Mouse (Mus musculus) right cerebral cortex, postnatal 36 days (tissue): Measurements from ENCODE around the gene Fam186a.
"Not testable (repeated sequence)": the region's sequence is repeated elsewhere in the genome, so short reads cannot be mapped to it uniquely, and the experiment has no call there.

Experiments
- DNase-seq, 2 experiments: peaks; one replicate each; pipeline ENCODE4 v3.0.0; 2022; ENCODE audit warnings: low spot score in 2 of 2, mixed read lengths in 1 of 2

Gene Fam186a

DNA sequence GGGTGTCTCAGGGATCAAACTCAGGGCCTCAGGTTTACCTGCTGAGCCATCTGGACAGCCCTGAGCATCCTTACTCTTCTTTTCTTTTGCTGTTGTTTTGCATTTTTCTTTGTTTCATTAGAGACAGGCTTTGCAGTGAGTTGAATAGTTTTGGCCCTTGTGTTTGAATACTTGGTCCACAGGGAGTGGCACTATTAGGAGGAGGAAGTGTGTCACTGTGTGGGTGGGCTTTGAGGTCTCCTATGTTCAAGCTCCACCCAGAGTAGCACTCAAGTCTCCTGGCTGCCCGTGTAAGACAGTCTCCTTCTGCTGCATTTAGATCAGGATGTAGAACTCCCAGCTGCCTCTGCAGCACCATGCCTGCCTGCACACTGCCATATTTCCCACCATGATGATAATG is 32.4 kb downstream of the Fam186a start:
- DNase-seq, result no peak

DNA sequence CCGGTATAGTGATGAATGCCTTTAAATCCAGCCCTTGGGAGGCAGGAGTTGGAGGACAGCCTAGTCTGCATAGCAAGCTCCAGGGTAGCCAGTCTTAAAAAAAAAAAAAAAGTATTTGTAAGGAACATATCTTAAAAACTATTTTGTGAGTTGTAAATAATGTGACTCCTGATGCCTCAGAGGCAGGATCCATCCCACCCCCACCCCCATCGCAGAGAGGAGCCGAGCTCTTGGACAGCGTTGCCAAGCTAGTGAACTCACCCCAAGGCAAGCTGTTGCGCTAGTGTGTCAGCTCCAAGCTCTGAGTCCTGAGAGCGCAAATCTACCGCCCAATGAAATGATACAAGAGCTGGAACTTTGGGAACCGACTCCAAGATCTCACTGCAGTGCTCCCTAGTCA is 35.6 kb downstream of the Fam186a start:
- DNase-seq, result no peak

DNA sequence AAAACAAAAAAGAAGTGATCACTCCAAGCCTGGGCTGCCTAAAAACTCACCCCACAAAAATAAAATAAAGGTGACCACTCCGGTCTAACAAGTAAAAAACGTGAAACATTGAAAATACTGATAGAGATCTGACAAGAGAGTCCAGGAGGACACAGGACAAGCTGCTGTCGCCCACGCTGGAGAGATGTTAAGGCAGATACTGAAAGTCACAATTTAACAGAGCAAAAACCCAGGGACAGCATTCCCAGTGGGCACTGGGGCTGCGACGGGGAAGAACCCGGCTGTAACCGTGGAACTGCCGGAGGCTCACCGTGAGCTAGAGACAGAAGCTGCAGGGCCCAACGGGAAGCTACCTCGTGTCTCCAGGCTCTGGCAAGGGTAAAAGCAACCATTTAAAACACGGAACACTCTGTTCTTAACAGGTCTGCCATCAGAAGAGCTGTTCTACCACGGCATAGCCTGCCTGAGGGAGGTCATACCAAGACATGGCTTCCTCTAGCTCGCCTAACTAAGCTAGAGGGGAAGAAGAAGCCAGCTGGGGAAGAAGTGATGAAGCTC is 47.2 kb downstream of the Fam186a start:
- no peak for DNase-seq

DNA sequence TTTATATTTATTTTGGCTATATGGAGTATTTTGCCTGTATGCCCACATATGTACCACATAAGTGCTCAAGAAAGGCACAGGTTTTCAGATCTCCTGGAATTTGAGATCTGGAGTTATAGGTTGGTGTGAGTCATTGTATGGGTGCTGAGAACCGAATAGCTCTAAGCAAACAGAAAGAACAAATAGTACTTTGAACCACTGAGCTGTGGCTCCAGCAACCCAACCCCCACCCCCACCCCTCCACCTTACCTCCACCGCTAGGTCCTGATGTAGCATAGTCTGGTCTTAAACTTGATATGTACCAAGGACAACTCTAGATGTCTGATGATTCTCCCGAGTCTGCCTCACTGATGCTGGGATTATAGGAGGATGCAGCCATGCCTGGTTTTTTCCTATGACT is 49.6 kb downstream of the Fam186a start:
- DNase-seq, result no peak

DNA sequence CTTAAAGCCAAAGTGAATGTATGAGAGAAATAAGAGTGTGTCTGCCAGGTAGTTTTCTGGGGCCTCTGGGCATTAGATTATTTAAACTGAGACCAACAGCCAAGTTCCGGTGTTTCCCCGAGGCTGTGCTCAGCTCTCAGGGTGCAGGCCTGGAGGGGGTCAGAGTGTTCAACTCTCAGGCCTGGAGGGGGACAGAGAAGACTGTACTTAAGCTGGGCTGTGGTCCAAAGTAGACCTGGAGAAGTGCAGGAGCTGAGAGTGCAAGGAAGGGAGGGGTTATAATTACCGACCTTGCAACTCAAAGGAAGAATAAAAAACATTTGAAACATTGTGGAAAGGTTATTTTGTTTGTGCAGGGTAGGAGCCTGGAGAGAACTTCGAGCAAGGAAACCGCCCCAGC is 52.2 kb downstream of the Fam186a start:
- no peak for DNase-seq

DNA sequence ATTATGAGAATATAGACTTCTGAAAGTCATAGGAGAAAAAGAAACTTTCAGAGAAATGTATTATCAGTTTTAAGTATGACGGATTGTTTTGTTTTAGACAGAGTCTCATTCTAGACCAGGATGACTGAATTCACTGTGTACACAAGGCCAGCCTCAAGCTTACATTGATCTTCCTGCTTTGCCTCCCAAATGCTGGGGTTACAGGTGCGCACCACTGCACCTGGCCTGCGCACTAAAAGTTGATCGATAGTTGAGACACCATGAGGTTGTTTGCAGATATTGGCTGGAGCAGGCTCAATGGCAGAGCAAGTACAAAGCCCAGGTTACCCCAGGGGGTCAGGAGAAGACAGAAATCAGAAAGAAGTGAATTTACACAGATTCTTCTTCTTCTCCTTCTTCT is 55.1 kb downstream of the Fam186a start:
- no peak for DNase-seq

DNA sequence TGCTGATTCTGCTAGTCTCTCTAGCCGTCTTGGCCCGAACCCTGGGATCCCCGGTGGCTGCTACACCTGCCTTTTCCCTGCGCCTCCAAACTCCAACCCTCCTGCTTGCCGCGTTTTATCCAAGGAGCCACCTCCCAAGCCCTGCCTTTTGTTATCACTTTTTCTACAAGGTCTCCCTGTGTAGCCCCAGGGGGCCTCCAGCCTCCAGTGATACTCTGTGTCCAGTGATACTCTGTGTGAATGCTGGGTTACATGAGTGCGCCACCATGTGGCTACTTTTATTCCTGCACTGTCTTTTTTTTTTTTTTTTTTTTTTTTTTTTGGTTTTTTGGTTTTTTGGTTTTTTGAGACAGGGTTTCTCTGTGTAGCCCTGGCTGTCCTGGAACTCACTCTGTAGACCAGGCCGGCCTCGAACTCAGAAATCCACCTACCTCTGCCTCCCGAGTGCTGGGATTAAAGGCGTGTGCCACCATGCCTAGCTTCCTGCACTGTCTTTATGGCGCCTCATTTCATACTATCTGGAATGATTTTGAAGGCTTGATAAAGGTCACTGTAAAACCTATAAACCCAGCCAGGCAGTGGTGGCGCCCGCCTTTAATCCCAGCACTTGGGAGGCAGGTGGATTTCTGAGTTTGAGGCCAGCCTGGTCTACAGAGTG is 57.4 kb downstream of the Fam186a start:
- not testable (repeated sequence) for DNase-seq

DNA sequence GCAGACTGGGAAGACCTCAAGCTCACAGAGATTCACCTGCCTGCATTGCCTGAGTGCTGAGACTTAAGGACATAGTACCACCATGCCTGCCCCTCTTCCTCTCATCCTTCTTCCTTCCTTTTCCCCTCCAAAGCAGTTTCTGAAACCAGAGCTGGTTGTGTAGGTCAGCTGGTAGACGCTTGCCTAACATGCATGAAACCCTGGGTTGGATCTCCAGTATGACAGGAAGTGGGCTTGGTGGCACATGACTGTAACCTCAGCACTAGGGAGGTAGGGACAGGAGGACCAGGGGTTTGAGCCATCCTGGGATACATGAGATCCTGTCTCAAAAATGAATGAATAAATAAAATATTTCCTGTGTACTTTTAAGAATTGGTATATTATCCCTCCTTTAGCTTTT is 59.3 kb downstream of the Fam186a start:
- DNase-seq, result no peak

DNA sequence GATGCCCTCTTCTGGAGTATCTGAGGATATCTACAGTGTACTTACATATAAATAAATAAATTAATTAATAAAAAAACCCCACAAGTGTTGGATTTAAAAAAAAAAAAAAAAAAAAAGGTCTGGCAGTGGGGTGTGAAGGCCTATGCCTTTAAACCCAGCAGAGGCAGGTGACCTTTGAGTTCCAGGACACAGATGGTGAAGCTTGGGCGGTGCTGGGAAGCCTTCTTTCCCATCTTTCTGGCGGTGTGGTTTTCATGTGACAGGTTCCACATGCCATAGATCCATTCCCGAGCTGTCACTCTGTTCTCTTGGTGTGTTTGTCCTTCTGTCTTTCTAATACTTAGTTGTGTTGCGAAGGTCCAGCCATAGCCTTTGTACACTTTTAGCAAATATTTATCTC is 59.8 kb downstream of the Fam186a start:
- no peak for DNase-seq

DNA sequence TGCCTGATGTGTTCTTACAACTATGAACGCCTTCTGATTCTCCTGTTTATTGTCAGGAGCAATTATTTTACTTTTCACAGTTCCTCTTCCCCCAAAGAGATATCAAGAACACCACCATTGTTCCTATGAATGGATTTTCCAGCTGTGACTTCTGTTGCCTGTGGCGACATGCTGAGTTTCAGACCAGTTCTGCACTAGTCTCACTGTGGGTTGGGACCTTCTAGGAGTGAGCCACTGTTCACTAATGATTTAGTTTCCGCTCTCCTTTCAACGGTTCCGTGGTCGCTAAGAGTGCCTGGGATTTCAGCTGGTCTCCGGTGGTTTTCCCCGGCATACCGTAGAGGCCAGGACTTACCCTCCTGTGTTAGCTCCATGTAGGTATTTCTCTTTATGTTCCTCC is 62.0 kb downstream of the Fam186a start:
- no peak for DNase-seq

DNA sequence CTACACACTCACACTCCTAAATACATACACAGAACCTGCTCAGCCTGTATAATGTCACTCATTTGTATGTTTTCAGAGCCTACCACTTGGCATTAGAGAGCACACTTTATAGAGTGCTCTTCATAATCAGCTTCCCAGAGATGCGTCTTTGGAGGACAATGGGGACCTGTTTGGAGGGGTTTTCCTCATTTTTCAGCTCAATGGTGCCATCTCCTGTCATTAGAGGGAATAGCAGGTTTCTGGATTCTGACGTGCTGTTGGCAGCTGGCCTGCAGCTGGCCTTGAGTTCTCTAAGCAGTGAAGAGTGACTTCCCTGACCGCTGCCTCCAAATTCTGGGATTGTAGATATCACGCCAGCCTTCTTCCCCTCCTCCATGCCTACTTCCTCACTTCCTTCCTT is 62.5 kb downstream of the Fam186a start:
- DNase-seq, result peak; percentile 17 to 25

DNA sequence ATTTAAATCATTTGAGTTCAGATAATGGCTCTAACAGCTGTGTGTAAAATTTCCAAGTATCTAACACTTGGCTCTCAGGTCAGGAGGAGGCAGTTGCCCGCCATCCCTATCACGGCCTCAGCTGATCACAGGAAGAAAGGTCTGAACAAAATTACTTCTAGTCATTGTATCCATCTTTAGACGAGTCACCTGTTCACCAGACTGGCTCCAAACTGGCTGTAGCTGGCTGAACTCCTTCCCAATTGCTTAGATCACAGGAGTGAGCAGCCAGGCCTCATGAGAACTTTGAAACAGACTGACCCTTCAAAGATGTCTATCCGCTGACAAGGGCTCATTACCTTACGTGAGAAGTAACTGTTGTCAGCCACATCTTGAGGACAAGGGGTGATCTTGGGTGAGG is 63.6 kb downstream of the Fam186a start:
- DNase-seq, result no peak

DNA sequence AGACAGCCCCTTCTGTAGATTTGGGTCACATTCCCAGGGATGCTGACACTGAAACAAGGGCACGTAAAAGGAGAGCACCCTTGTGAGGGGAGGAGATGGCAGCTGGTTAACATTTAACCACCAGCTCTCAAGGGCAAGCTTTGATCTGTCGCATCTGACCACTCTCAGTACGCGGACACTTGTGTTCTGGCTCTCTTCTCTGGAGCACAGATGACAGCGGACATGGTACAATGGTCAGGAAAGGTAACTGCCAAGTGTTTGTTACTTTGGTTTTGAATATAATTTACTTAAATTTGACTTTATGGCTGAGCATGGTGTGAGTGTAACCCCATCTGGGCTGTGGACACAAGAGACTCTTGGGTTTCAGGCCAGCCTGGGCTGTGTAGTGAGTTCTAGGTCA is 64.1 kb downstream of the Fam186a start:
- DNase-seq, result no peak

DNA sequence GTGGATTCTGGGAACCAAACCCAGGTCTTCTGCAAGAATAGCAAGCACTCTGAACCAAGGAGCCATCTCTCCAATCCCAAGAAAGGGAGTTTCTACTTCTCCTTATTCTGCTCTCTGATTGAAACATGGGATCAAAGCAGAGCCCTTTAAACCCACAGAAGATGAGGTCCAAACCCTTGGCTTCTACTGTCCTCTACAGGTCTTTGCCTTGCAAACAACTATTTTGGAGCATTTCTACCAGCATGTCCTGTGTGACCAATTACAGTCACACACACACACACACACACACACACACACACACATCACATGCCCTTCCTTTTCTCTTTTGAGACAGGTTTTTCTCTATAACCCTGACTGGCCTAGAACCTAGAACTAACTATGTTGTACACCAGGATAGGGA is 70.2 kb downstream of the Fam186a start:
- no peak for DNase-seq

DNA sequence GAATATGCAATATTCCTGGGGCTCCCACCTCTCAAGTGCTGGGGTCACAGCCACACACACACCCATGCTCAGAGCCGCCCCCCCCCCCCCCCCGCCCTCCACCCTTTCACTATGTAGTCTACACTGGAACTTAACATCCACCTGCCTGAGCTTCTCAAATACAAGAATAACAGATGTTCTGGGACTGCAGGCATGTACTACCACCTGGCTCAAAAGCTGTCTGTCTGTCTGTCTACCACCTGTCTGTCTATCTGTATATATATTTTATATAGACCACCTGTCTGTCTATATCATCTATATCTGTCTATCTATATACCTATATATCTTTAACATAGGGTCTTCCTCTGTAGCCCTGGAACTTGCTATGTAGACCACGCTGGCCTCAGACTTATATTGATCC is 75.5 kb downstream of the Fam186a start:
- DNase-seq, result no peak

DNA sequence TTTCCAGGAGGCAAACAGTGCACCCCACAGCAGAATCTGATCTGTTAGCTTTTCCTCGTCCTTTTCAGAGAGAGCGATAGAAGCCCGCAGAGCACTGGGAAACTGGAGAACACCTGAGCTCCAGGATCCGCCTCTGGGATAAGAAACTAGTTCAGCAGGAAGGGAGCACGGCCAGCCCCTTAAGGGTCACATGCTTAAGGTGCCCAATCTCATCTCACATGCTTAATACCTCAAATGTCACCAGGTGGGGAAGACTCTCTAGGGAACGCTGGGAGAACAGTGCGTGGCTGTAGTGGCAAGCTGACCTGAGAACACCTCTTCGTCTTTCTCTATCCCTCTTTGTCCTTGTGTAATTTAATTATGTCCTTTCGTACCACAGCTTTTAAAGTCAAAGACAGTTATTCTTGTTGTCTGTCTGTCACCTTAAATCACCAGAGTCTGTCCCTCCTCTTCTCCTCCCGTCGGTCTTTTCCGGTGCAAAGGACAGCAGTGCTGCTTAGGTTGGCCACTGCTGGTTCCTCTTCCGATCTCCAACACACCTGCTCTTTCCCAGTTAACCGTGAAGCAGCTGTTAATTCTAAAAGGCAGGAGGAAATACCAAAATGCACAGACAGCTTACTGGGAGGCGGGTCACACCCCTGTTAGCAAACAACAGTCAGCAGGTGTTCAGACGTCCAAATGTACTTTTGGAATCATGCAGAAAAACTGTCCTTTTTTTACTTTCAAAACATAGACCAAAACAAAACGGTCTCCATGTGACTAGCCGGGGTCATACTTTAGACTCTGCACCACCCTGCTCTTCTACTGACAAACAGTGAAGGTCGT is 76.2 kb downstream of the Fam186a start:
- no peak for DNase-seq

DNA sequence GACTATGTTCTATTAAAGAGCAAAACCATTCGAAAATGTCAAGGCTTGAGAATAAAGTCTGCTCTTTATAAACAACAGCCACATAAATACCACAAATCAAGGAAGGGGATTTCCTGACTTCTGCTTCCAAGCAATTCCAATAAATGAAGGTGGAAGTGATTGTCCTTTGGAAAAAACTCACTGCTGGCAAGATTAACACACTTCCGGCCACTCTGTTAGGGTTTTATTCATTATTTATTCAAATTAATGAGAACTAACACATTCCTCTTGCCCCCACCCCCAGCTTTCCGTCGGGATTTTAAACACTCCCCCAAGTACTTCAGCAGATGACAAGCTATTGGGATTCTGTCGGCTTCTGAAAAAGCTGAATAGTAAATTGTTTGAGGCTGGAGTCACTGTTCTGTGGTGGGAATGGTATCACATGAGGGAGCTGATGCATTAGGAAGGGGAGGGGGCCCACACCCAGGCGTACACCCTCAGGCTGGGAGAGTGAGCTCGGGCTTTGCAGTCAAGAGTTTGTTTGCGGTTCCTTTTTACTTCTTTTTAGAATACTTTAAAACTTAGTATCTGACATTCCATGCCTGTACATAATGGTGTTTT is 77.5 kb downstream of the Fam186a start:
- DNase-seq, result no peak

DNA sequence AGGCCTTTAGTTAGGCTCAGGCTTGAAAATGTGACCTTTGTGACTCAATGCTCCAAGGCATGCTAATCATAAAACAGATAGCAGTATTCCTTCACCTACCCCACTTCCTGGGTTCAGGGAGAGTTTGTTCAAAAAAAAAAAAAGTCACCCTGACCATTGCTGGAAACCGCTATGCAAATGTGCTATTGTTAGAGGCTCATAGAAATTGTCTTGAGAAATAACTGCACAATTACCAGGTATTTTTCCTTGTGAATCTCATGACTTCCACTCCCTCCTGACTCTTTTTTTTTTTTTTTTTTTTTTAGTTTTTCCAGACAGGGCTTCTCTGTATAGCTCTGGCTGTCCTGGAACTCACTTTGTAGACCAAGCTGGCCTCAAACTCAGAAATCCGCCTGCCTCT is 79.7 kb downstream of the Fam186a start:
- DNase-seq, result not testable (repeated sequence)

DNA sequence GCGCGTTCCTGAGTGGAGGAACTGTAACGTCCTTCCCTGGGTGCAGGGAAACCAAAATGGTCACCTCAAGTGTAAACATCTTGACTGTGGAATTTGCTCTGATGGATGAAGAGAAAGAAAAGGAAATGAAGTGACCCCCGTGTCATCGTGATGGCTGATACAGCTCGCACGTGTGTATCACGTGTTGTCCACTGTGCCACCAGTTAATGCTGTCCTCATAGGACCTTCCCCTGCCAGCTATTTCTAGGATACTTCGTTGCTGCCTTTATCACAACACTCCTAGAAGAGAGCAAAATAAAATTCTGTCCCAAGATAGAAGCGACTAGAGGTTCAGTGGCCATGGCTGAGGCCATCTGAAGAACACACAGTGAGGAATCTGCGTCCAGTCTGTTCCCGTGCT is 82.8 kb downstream of the Fam186a start:
- DNase-seq, result no peak

DNA sequence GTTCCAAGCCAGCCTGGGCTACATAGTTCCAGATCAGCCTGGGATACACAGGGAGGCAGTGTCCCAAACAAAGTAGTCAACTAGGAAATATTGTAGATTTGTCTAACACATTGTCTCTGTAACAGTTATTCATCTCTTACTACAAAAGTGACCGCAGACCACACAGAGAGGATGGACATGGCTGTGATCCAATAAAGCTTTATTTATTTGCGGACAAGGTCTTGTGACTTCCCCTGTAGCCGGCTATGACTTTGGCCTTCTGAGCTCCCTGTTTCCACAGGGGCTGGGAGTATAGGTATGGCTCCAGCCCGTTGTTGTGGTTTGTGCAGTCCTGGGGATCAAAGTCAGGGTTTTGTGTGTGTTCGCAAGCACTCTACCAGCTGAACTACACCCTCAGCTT is 88.3 kb downstream of the Fam186a start:
- DNase-seq, result no peak

DNA sequence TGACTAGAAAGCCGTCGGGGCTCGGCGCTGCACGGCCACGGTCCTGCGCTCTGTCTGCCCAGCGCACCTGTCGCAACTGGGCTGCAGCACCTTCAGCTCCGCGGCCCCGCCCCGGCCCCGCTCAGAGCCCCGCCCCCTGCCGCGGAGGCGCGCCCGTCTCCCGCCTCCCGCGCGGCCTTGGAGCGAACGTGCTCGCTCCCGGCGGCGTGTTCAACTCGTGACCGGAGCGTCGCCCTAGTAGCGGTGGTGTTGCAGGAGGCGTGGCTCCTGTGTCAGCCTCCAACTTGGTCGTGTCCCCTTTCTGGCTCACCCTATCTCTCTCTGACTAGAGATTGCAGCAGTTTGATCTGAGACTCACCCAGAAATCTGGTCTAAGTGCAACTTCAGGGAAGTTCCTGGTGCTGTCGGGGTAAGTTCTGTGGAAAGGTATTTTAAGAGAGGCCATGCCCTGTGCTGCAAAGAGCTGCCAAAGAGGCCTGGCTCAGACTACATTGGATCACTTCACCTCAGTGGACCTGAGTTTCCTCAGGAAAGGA is 91.5 kb downstream of the Fam186a start, which contains the start of gene Lima1:
TSS of gene Lima1 (minus strand) at position 123 of the 536 bp plus-strand sequence.
- peak; percentile 63 to 70 for DNase-seq

DNA sequence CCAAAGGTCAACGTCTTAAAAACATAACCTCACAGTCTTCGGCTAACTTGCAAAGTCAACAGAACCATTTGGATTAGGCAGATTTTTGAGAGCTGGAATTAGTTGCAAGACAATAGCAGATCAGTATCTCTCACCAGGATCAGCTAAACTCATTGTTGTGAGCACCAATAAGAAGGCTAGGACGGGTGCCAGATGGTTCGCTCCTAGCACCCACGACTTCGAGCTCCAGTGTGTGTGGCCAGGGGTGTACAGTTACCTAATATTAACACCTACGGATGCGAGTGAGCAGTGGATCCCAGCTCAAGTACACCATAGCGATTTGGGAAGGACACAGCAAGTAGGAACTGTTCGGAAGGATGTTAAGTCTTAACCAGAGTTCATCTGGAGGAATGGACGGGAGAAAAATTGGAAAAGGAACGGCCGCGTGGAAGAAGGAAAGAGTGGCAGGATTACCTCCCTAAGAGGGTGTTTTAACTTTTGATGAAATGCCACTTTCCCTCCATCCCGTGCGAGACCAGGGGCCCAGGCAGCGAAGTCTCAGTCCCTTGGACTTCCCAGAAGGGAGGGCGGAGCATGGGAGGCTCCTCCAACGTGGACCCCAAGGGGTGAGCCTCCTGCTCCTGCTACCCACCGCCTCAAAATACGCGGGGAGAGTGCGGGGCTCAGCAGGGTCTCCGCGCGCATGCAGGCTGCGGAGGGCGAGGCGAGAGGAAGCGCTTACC is 92.1 kb downstream of the Fam186a start:
- DNase-seq, result no peak
